Mouse (Mus musculus) stomach, embryonic 16.5 days (tissue): ENCODE data around the gene Olfr1369-ps1. TPM values are rescaled to one million over a fixed set of nuclear protein-coding genes. Genes with fewer than 3 reads are reported as not detected.

Experiments
- ATAC-seq: fragments of 200-750 bp; cut with Nextera tagmentation; 2 replicates; pipeline ENCODE4 v1.8.0; 2017; ENCODE audit warnings: moderate number of reproducible peaks, moderate TSS enrichment; ENCODE audit not compliant: insufficient read depth, low FRiP score
- H3K27ac ChIP-seq: fragments of 300-500 bp; sonication (generic); 2 replicates; pipeline ENCODE4 v1.5.1; 2014; ENCODE audit warnings: low read length
- H3K27me3 ChIP-seq: fragments of 300-500 bp; sonication (generic); 2 replicates; pipeline ENCODE4 v1.6.1; 2014; ENCODE audit warnings: low read length, control low read depth, mixed read lengths; ENCODE audit not compliant: control insufficient read depth, insufficient read depth
- H3K36me3 ChIP-seq: fragments of 300-500 bp; sonication (generic); 2 replicates; pipeline ENCODE4 v1.6.1; 2014; ENCODE audit warnings: low read length; ENCODE audit not compliant: control insufficient read depth, insufficient read depth
- H3K4me1 ChIP-seq: fragments of 300-500 bp; sonication (generic); 2 replicates; pipeline ENCODE4 v1.6.1; 2014; ENCODE audit warnings: low read length, control low read depth, mixed read lengths; ENCODE audit not compliant: control insufficient read depth, insufficient read depth
- H3K4me2 ChIP-seq: fragments of 300-500 bp; sonication (generic); 2 replicates; pipeline ENCODE4 v1.6.1; 2014; ENCODE audit warnings: low read depth, low read length, mixed read lengths
- H3K4me3 ChIP-seq: fragments of 300-500 bp; sonication (generic); replicated peaks from 2 replicates; pipeline ENCODE4 v1.5.1; 2014; ENCODE audit warnings: mild to moderate bottlenecking, low read length
- H3K9ac ChIP-seq: fragments of 300-500 bp; sonication (generic); 2 replicates; pipeline ENCODE4 v1.6.1; 2014; ENCODE audit warnings: low read length
- H3K9me3 ChIP-seq: fragments of 300-500 bp; sonication (generic); replicated peaks from 2 replicates; pipeline ENCODE4 v1.6.1; 2016; ENCODE audit warnings: low read length, control low read depth; ENCODE audit not compliant: control insufficient read depth
- WGBS: fragments of 180-500 bp; shearing (Covaris S2); extraction: QIAGEN DNeasy Blood & Tissue Kit; methylation state at CpG from one replicate; pipeline ENCODE4 v1.1.7; 2014; 5-methylcytosine and 5-hydroxymethylcytosine counted together
- polyA plus RNA-seq: library from polyadenylated mRNA; unstranded; fragments of >200 nt; fragmentation: Nextera tagmentation; extraction: Ambion mirVana; gene quantifications from 2 replicates; pipeline ENCODE4 v1.2.1, GENCODE M21; 2015

The Olfr1369-ps1 gene
- polyA plus RNA-seq, 1 experiment from 2014 or later = not detected

DNA sequence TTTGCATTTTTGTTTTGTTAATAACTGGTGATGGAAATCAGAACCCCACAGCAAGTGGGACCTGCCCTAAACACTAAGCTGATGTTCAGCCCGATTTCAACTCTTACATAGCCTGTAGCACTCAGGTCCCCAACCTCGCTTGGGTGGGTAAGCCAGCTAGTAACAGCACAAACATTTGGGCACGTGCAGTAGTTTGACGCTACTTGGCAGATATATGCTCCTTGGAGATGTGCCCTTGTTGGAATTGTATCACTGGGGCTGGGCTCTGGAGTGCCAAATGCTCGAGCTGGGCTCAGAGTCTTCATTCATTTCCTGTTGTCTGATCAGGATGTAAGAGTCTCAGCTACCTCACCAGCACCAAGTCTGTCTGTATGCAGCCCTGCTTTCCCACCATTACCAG, 51.3 kb downstream of the Olfr1369-ps1 start:
- Histone ChIP-seq H3K4me2 (no peak overlapping the region), H3K4me3 (no peak overlapping the region), H3K27ac (no peak overlapping the region), H3K9me3 (no peaks in the 10 kb centered on the region), H3K9ac (no peak overlapping the region), H3K36me3 (no peaks in the 10 kb centered on the region), H3K27me3 (no peaks in the 10 kb centered on the region), H3K4me1 (peaks cover 8% of the 10 kb centered on the region; the same call in 1 of the 2 replicates)
- WGBS = 61% methylated on average over 5 of the region's 5 CpGs
- no peak for ATAC-seq

DNA sequence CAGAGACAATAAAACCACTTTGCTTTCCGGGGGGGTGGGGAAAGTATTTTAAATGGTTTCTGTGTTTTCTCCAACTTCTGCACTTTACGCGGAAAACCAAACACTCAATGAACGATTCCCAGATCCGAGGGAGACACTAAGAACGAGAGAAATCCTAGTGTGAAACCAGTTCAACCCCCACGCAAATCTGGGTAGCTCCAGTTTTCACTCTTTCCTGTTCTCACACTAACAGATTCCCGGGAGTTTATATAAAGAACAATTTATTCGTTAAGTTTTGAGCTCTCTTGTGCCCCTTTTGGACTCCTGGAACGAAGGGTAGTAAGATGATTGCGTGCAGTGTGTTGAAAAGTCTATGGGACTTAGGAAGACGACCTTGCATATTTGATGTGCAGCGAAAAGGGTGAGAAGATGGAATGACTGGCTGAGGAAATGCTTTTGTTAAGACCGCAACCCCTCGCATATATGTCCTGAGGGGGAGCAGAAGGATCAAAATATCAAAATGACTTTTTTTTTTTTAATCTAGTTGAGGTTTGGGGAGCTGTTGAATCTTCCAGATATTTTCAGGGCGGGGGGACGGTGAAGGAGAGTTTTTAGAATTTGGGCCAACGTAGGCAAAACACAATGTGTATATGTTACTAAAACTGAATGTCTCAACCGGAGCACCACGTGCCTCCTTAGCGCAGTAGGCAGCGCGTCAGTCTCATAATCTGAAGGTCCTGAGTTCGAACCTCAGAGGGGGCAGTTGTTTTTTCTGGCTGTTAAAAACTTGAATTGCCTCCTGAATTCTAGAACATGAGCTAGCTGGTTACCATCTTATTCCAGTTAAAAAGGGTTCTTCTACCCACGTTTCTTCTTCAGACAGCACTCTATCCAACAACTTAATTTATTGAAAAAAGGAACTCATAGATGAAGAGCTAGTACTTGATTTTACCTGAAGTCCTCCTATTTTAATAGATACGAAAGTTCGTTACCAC, 55.9 kb downstream of the Olfr1369-ps1 start:
- ATAC-seq = peak; percentile 65
- Histone ChIP-seq H3K4me3 (peak overlapping the region; percentile 59), H3K4me2 (peak overlapping the region; percentile 88), H3K27me3 (no peaks in the 10 kb centered on the region), H3K4me1 (peaks cover 4% of the 10 kb centered on the region), H3K9me3 (no peaks in the 10 kb centered on the region), H3K36me3 (no peaks in the 10 kb centered on the region), H3K27ac (peak overlapping the region; percentile 31), H3K9ac (peak overlapping the region; percentile 58)
- under 1% methylated on average over 27 of the region's 27 CpGs for WGBS

DNA sequence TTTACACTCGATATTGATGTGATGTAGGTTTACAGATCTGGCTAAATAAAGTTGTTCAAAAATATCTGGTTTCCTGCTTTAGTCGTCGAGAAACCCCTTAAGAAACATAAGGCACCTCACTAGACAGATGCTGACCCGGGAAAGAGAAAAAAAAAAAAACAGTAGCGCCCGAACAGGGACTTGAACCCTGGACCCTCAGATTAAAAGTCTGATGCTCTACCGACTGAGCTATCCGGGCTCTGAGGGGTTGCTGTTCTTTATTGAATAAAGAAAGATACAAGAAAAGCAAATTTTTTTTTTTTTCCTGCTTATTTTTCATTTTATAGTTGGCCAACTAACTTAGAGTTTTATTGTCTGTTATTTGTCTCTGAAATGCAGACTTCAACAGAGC, 56.6 kb downstream of the Olfr1369-ps1 start:
- Histone ChIP-seq H3K4me3 (peak overlapping the region; percentile 59), H3K9ac (no peak overlapping the region; the same call in 1 of the 2 replicates), H3K27me3 (no peaks in the 10 kb centered on the region), H3K4me1 (peaks cover 7% of the 10 kb centered on the region), H3K4me2 (peak overlapping the region; percentile 88), H3K36me3 (no peaks in the 10 kb centered on the region), H3K9me3 (no peaks in the 10 kb centered on the region), H3K27ac (no peak overlapping the region)
- under 1% methylated on average over 8 of the region's 8 CpGs for WGBS
- 0 out of 2 replicates have a peak, but pooled peaks have one; percentile 35 for ATAC-seq

DNA sequence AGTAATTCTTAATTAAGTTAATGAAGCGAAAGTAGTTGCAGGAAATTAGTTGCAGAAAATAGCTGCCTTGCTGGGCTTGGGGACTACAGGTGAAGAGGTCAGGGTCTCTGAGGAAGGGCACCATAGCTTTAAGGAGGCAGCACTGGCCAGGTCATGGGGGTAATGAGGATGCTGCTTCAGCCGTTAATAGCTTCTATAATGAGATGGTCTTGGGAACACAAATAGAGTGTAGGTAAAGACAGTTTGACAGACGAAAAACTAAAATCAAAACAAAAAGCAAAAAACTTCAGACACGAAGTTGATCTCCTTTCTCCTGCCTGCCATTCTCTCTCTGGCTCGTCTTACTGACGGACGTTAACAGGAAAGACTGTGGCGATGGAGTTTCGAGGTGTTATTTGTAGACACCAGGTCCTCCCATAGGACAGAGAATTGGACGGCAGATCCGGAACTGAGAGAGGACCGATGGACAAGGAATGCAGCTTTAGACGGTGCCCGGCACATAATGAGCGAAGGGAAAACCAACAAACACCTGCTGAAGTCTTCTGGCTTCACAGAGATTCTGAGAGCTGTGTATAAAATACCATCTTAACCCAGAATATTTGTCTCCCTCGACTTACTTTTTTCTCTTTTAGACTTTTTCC, 57.2 kb downstream of the Olfr1369-ps1 start:
- H3K4me1 ChIP-seq = peaks cover 7% of the 10 kb centered on the region
- peak overlapping the region; percentile 36 for H3K27ac ChIP-seq
- H3K4me2 ChIP-seq = peak overlapping the region; percentile 88
- H3K9ac ChIP-seq = peak overlapping the region; percentile 64
- H3K4me3 ChIP-seq = peak overlapping the region; percentile 59
- WGBS = under 1% methylated on average over 16 of the region's 16 CpGs
- H3K9me3 ChIP-seq = no peaks in the 10 kb centered on the region
- no peaks in the 10 kb centered on the region for H3K36me3 ChIP-seq
- ATAC-seq = no peak
- H3K27me3 ChIP-seq = no peaks in the 10 kb centered on the region

Other genes with a start within 250 kb of the Olfr1369-ps1 start
- gene Olfr1370, start 36.5 kb upstream of the Olfr1369-ps1 start, polyA plus RNA-seq = not detected in 2 replicates
- gene Olfr263, start 18.2 kb downstream of the Olfr1369-ps1 start, polyA plus RNA-seq = not detected in 2 replicates
- gene Olfr1368, start 34.4 kb downstream of the Olfr1369-ps1 start, polyA plus RNA-seq = not detected in 2 replicates
- gene Trim27, start 68.0 kb downstream of the Olfr1369-ps1 start, polyA plus RNA-seq = 84.2 and 84.3 TPM in 2 replicates
- not detected in 2 replicates for gene Gpx5, start 181.2 kb downstream of the Olfr1369-ps1 start, polyA plus RNA-seq
- gene Gpx6, start 200.6 kb downstream of the Olfr1369-ps1 start, polyA plus RNA-seq = not detected in 2 replicates
- not detected in 2 replicates for gene Olfr1367, start 235.4 kb downstream of the Olfr1369-ps1 start, polyA plus RNA-seq